Mouse (Mus musculus): ENCODE data around the gene Actb. TPM values are rescaled to one million over a fixed set of nuclear protein-coding genes. Genes with fewer than 3 reads are reported as not detected.

Gene Actb
- total RNA-seq, 1 experiment from 2014 or later, result 6,587 TPM

DNA sequence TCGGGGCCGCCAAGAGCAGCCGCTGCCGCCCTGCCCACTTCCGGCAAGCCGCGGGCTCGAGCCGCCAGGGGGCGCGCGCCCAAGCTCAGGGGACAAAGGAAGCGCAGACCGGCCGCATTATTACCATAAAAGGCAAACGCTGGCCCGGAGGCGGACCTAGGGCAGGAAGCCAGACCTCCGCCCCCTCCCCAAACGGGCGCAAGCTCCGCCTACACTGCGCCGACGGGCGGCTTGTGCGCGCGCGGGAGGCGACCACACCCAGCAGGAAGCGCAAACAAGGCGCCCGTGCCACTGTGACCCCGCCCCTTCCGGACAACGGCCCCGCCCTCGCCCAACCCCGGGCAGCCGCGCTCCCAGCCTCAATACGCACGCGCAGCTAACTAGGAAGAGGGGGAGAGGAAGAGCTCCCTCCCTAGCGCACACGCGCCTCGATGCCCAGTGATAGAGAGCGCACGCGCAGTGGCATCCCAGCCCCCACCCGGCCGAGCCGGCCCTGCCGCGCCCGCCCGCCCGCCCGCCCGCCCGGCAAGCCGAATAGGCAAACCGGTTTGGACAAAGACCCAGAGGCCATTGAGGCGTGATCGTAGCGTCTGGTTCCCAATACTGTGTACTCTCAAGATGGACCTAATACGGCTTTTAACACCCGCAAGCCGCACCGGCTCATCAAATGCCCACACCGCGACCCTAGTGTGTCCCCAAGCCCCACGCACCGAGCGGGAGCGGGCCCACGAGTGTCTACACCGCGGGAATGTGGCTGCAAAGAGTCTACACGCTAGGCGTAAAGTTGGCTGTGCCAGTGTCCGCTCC, 626 bp downstream of the Actb start:
- peak; percentile 34 for ATAC-seq (replicated peaks; ENCODE audit: insufficient number of reproducible peaks, low FRiP score, low TSS enrichment, poor library complexity, severe bottlenecking)

DNA sequence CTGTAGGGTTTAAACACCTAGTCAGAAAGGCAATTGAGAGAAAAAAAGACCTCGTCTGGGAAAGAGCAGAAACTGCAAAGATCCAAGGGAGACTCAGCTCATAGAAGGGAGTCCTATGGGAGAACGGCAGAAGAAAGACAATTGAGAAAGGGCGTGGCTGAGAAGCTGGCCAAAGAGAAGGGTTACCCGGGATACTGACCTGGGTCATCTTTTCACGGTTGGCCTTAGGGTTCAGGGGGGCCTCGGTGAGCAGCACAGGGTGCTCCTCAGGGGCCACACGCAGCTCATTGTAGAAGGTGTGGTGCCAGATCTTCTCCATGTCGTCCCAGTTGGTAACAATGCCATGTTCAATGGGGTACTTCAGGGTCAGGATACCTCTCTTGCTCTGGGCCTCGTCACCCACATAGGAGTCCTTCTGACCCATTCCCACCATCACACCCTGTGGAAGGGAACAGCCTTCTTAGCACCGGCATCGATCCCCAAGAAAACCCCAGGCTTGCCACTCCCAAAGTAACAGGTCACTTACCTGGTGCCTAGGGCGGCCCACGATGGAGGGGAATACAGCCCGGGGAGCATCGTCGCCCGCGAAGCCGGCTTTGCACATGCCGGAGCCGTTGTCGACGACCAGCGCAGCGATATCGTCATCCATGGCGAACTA, 1.4 kb downstream of the Actb start:
- no peak for ATAC-seq (replicated peaks; ENCODE audit: insufficient number of reproducible peaks, low FRiP score, low TSS enrichment, poor library complexity, severe bottlenecking)

DNA sequence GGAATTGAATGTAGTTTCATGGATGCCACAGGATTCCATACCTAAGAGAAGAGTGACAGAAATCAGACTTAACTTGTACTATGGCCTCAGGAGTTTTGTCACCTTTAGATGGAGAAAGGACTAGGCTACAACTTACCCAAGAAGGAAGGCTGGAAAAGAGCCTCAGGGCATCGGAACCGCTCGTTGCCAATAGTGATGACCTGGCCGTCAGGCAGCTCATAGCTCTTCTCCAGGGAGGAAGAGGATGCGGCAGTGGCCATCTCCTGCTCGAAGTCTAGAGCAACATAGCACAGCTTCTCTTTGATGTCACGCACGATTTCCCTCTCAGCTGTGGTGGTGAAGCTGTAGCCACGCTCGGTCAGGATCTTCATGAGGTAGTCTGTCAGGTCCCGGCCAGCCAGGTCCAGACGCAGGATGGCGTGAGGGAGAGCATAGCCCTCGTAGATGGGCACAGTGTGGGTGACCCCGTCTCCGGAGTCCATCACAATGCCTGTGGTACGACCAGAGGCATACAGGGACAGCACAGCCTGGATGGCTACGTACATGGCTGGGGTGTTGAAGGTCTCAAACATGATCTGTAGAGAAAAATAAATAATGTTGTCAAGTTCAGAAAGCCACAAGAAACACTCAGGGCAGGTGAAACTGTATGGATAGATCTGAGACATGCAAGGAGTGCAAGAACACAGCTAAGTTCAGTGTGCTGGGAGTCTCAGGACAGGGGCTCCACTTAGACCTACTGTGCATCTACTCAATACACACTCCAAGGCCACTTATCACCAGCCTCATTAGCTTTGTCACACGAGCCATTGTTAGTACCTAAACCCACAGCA, 2.1 kb downstream of the Actb start:
- no peak for ATAC-seq (replicated peaks; ENCODE audit: insufficient number of reproducible peaks, low FRiP score, low TSS enrichment, poor library complexity, severe bottlenecking)

DNA sequence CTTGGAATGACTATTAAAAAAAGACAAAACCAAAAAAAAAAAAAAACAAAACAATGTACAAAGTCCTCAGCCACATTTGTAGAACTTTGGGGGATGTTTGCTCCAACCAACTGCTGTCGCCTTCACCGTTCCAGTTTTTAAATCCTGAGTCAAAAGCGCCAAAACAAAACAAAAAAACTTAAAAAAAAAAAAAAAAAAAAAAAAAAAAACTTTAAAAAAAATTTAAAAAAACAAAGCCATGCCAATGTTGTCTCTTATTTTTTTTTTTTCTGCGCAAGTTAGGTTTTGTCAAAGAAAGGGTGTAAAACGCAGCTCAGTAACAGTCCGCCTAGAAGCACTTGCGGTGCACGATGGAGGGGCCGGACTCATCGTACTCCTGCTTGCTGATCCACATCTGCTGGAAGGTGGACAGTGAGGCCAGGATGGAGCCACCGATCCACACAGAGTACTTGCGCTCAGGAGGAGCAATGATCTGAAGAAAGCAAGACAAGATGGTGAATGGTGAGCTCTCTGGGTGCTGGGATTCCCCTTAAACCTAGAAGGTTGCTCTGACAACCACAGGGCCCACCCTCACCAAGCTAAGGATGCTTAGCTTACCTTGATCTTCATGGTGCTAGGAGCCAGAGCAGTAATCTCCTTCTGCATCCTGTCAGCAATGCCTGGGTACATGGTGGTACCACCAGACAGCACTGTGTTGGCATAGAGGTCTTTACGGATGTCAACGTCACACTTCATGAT, 2.9 kb downstream of the Actb start:
- no peak for ATAC-seq (replicated peaks; ENCODE audit: insufficient number of reproducible peaks, low FRiP score, low TSS enrichment, poor library complexity, severe bottlenecking)

DNA sequence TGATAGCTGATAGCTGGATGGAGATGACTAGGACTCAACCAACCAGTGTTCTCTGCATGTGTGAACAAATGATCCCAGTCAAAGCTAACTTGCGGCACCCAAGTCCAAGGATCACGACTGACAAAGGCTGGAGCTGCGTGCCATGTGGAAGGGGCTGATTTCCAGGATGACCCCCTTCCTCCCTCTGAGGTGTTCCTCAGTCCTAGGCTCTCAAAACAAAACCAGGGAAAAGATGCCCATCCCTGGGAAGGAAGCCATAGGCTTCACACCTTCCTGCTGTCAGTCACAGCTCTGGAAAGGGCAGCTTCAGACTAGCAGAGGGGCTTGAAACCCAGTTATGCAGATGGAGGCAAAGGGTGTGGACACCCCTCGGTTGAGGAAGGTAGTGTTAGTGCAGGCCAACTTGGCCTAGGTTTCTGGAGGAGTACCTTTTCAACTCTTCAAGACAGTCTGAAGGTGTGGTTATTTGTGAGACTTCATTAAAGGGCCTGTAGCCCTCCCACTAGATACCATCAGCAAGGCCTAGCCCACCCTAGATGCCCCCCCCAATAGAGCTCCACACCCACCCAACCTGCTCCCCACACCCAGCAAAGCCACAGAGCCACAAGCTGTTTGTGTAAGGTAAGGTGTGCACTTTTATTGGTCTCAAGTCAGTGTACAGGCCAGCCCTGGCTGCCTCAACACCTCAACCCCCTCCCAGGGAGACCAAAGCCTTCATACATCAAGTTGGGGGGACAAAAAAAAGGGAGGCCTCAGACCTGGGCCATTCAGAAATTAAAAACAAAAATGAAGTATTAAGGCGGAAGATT, 3.8 kb downstream of the Actb start:
- no peak for ATAC-seq (replicated peaks; ENCODE audit: insufficient number of reproducible peaks, low FRiP score, low TSS enrichment, poor library complexity, severe bottlenecking)

DNA sequence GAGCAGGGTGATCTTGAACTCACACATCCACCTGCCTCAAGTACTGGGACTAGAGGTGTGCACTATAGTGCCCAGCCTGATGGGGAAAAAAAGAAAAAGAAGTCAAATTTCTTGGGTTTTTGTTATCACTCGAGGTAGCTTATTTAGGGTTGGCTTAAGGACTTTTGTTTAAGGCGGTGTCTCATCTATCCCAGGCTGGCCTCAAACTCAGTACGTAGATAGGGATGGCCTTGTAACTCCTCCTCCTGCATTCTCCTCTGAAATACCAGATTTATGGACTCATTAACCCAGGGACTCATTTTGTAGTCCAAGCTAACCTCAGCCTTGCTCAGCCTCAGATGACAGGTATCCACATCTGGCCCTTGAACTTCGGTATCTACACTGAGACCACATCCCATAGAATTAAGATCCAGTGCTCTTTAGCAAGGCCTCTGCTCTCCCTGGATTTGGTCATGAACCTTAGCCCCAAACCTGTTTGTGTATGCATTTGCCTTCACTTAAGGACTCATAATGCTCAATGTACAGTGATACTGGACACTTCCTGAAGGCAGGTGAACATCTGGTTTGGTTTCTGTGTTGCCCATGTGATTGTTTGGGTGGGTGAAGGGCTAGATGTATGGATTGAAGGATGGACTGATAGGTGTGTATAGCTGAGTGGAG, 4.6 kb downstream of the Actb start:
- no peak for ATAC-seq (replicated peaks; ENCODE audit: insufficient number of reproducible peaks, low FRiP score, low TSS enrichment, poor library complexity, severe bottlenecking)

DNA sequence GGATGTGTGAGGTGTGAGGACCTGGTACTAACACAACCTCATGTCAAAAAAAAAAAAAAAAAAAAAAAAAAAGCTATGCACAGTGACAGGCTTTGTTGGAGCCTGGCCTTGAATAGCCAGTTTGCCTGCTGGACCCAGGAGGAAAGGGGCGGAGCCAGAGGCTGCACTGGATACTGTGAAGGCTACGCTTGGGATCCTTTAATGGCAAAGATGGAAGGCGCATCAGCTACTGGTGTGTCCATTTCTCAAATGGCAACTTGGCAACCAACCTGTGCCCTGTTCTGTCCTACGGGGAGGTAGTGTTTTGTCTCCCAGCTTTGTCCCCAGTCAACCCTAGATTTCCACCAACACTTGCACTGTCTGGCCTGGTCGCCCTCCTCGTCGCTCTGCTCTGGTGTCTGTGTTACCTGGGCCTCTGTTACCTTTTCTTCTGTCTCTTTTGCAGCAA, 5.2 kb downstream of the Actb start:
- ATAC-seq (replicated peaks; ENCODE audit: insufficient number of reproducible peaks, low FRiP score, low TSS enrichment, poor library complexity, severe bottlenecking), result no peak

DNA sequence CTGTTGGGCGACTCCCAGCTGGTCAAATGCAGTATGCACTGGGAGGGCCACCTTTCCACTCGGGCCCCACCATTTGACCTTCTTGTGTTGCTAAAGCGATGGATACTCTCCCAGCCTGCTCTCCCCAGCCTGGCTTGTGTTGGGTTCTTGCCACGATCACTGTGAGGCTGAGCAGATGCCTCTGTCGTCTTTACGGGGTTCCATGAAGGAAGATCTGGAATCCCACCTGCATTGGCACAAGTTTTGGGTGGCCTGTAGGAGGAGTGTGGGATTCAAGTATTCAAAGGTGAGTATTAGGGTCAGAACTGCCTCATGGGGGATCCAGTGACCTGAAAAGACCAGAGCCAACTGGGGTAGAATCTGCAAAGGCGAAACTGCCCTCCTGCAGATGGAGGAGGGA, 5.9 kb downstream of the Actb start:
- no peak for ATAC-seq (replicated peaks; ENCODE audit: insufficient number of reproducible peaks, low FRiP score, low TSS enrichment, poor library complexity, severe bottlenecking)

DNA sequence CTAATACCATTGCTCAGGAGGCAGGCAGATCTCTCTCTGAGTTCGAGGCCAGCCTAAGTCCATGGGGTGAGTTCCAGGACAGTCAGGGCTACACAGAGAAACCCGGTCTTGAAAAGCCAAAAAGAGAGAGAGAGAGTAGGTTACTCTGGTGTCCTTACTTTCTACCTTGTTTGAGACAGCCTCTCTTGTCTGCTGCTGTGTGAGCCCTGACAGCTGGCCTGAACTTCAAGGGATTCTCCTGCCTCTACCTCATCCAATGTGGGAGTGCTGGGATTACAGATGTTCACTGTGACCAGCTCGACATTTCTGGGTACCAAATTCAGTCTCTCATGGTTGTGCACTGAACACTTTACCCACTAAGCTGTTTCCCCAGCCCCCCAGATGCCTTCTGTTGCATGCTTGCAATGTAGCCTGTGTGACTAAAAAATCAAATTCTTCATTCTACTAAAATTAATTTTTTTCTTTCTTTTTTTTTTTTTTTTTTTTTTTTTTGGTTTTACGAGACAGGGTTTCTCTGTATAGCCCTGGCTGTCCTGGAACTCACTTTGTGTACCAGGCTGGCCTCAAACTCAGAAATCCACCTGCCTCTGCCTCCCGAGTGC, 6.5 kb downstream of the Actb start:
- no peak for ATAC-seq (replicated peaks; ENCODE audit: insufficient number of reproducible peaks, low FRiP score, low TSS enrichment, poor library complexity, severe bottlenecking)

DNA sequence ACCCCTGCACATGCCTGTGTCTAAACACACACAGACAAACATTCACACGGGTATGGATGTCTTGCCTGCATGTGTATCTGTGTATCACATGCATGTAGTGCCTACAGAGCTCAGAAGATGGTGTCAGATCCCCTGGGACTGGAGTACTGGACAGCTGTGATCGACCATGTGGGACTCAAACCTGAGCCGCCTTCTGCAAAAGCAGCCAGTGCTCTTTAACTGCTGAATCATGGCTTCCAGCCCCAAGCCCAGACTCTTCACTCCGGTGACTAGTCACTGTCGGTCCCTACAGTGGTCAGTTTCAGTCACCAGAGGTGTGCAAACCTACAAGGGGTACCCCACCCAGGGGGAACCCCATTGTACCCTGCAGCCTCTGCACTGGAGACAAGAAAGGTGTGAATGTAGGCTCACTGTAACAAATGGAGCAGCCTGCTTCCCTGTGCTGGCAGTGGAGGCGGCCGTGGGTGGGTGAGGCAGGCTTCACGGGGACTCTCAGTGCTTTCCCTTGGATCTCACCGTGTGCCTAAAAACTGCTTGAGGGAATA, 7.4 kb downstream of the Actb start:
- ATAC-seq (replicated peaks; ENCODE audit: insufficient number of reproducible peaks, low FRiP score, low TSS enrichment, poor library complexity, severe bottlenecking), result no peak

DNA sequence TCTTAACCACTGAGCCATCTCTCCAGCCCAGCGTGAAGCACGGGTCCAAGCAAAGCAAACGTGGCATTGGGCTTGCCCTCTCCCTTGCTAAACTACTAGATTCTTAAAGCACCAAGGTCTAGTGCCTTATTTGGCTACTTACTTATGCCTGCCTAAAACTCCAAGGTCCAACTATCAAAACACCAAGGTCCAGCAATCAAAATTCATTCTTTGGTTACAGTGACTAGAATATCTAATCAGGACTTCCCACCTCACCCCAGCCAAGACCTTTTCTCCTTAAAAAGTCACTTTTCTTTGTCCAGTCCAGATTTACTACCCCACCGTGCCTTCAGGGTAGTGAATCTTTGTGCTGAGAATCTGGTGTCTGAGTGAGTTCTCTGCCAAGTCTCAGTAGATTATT, 8.2 kb downstream of the Actb start:
- ATAC-seq (replicated peaks; ENCODE audit: insufficient number of reproducible peaks, low FRiP score, low TSS enrichment, poor library complexity, severe bottlenecking), result no peak

DNA sequence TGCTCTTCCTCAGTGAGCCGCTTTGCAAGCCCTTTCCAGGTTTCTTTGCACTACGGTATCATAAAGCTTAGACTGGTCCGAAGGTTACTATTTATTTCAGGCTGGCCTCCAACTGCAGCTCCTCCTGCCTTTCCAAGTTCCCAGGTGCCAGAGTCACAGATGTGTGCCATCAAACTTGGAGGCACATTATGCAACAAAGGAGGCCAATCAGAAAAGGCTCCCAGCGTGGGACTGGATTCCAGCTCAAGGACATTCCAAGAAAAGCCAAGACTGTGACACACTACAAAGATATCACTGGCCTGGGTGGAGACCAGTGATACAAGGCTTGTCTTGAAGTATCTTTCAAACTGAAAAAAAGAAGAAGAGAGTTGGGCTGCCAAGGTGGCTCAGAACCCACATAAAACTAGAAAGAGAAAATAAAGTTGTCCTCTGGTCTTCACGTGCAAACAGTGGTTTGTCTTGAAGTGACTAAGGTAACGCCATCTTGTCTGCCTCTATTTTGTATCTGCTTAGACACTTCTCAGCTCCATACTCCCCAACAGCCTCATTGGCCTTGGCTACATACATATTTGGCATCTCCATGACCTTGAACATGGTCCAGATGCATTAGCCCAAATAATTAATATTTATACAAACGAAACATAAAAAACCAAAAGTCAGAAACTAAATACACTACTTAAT, 8.8 kb downstream of the Actb start:
- no peak for ATAC-seq (replicated peaks; ENCODE audit: insufficient number of reproducible peaks, low FRiP score, low TSS enrichment, poor library complexity, severe bottlenecking)

DNA sequence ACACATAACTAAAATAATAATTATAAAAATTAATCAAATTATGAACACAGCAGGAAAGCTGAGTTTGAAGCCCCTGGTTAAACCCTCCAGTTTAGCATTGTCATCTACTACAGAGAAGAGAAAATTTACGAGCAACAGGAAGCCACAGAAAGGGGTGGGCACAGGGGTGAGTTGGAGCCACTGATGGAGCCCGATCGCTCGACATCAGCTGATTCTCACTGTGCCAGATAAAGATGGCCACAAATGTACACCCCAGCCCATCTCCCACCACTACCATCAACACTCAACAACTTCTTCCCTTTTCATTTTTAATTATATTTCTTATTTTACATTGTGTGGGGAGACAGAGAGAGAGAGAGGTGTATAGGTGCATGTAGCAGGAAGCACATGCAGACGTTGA, 9.8 kb downstream of the Actb start:
- ATAC-seq (replicated peaks; ENCODE audit: insufficient number of reproducible peaks, low FRiP score, low TSS enrichment, poor library complexity, severe bottlenecking), result no peak

DNA sequence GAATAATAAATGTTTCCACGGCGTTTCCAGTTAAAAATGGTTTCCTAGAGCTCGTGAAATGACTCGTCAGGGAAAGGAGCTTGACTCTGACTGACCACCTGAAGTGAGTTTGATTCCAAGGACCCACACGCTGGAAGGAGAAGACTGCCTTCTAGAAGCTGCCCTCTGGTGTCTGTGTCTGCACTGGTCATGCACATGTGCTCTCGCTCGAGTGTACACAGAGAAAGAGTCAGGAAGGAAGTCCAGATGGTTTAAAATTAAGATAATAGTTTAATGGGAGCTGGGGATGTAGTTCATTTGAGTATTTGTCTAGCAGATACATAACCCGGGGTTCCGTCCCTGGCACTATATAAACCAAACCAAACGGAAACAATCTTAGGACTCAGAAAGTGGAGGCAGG, 10.4 kb downstream of the Actb start:
- no peak for ATAC-seq (replicated peaks; ENCODE audit: insufficient number of reproducible peaks, low FRiP score, low TSS enrichment, poor library complexity, severe bottlenecking)

DNA sequence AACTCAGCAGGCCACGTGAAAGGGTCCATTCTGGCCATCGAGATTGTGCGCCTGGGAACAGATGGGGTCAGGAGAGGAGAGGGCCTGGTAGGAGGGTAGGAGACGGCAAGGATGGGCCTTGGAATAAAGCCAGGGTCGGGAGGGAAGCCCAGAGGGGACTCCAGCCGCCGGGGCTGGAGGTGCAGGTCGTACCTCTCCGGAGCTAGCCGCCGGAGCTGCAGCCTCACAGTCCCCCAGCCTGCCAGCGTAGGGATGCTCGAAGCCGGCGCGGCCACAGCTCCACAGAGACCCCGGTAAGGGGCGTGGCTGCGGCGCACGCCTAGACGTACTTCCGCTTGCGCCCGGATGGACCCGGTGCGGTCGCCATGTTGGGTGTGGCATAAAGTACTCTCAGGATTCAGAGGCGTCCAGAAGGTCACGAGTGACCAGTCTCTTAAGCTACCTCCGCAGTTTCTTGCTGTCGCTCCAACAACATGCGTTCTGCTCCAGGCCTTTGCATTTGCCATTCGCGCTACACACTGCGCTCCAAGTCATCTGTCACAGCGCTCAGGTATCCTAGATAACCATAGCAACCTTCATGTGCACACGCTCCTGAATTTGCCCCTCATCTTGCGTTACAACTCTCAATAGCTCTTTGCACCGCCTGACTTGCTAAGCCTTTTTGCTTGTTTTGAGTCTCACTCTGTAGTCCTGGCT, 11.5 kb downstream of the Actb start, which contains the start of gene Fbxl18:
Gene Fbxl18 (minus strand): TSS at position 504 of the 696 bp plus-strand sequence.
- peak; percentile 83 for ATAC-seq (replicated peaks; ENCODE audit: insufficient number of reproducible peaks, low FRiP score, low TSS enrichment, poor library complexity, severe bottlenecking)

DNA sequence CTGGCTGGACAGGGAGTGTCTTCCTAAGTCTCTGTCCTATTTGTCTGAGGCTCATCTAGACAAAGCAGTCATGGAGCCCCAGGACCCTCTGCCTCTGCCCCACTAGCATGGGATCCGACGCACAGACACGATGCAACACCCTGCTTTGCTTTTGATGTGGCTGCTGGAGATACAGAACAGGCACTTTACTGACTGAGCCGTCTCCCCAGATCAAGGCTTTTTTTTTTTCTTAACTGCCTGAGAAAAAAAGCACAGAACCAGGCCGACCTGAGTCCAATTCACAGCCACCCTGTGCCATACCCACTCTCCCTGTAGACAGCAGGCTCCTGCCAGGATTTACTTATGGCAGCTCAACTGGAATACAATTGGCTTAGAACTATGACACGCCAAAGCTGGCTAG, 15.2 kb downstream of the Actb start:
- no peak for ATAC-seq (replicated peaks; ENCODE audit: insufficient number of reproducible peaks, low FRiP score, low TSS enrichment, poor library complexity, severe bottlenecking)

All from monocyte, adult 5-6 weeks (primary cell).